12 mouse cellular contexts compared by ENCODE assay signal in the genomic region with DNA sequence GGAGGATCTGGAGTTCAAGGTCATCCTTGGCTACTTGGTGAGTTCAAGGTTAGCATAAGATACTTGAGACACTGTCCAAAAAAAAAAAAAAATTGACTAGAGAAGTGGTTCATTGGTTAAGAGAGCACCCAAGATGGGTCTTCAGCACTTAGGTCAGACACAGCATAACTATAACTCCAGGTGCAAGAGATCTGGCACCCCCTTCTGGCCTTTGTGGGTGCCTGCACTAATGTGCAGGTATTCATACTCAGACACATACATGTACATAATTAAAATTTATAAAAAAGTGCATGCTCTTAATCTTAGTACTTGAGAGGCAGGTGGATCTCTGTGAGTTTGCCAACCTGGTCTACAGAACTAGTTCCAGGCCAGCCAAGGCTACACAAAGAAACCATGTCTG. TPM values are rescaled to one million over a fixed set of nuclear protein-coding genes. Genes with fewer than 3 reads are reported as not detected.
A peak's percentile ranks its signal among the peaks of the same experiment; 100 is the strongest.
DNase-seq lines count a peak whose midpoint lies in the region; ATAC-seq lines count a peak whose summit lies in the region.
"Had no signal": no experiment of that assay in that cellular context is flagged by ENCODE, and none has a peak within 500 bp of the region (broad histone marks: within the 10 kb centered on the region; RNA-seq: fewer than 3 reads in every experiment).

No protein-coding gene starts in this region.

- H3K4me2 ChIP-seq in heart, embryonic 12.5 days = no peak overlapping the region
- H3K4me2 ChIP-seq: limb, embryonic 12.5 days had no signal

- H3K27ac ChIP-seq in heart, embryonic 12.5 days (ENCODE audit: poor library complexity, severe bottlenecking) = peak overlapping the region; percentile 25; the same call in 1 of the 2 replicates
- H3K27ac ChIP-seq: forebrain, embryonic 10.5 days; limb, embryonic 12.5 days had no signal

- ATAC-seq in heart, embryonic 12.5 days (ENCODE audit: insufficient number of reproducible peaks, low FRiP score) = no peak
- ATAC-seq: midbrain, embryonic 16.5 days had no signal

- intact Hi-C loops in heart, postnatal 10 days (cut with DNase I) = loop anchor here (2.0 kb wide), 1 partner anchor 55 kb away; no protein-coding TSS in a partner anchor

- H3K9ac ChIP-seq in heart, embryonic 12.5 days = no peak overlapping the region
- H3K9ac ChIP-seq: limb, embryonic 12.5 days had no signal

- no peak for DNase-seq in heart, postnatal 10 days
- DNase-seq in thymus, postnatal 0 days (ENCODE audit: low spot score) = peak; percentile 55
- DNase-seq in thymus, postnatal 10 days (ENCODE audit: low spot score in 2 of 2) = no peak
- DNase-seq in induced T-regulatory cell, adult 2 months (ENCODE audit: low read depth) = peak; percentile 72
- no peak for DNase-seq in spleen, adult 18-20 months
- DNase-seq in spleen, postnatal 14 days (ENCODE audit: low spot score in 2 of 2) = no peak
- no peak for DNase-seq in cerebellum, postnatal 4 days (ENCODE audit: low spot score in 2 of 2)
- DNase-seq: kidney, adult 9 months had no signal

- no peaks in the 10 kb centered on the region for H3K36me3 ChIP-seq in heart, embryonic 12.5 days
- H3K36me3 ChIP-seq: forebrain, embryonic 10.5 days; limb, embryonic 12.5 days had no signal

- no peaks in the 10 kb centered on the region for H3K9me3 ChIP-seq in heart, embryonic 12.5 days (replicated peaks)

- H3K4me3 ChIP-seq in heart, embryonic 12.5 days = no peak overlapping the region
- H3K4me3 ChIP-seq: forebrain, embryonic 10.5 days; limb, embryonic 12.5 days had no signal

- no peaks in the 10 kb centered on the region for H3K27me3 ChIP-seq in heart, embryonic 12.5 days (replicated peaks)
- H3K27me3 ChIP-seq: limb, embryonic 12.5 days had no signal

- peaks cover 25% of the 10 kb centered on the region for H3K4me1 ChIP-seq in heart, embryonic 12.5 days (replicated peaks)
- H3K4me1 ChIP-seq: forebrain, embryonic 10.5 days; limb, embryonic 12.5 days had no signal

RNA-seq across cellular contexts. Expression of a gene that starts 8.2 kb away (rescaled TPM):
- 60.0 and 63.2 TPM in 2 replicates for polyA plus RNA-seq in heart, embryonic 12.5 days (2016; fragmentation: Nextera tagmentation; extraction: Ambion mirVana)
- 100 to 1,000 TPM; 110 to 117 TPM for total RNA-seq in heart, postnatal 10 days (2021)
- 79.7 and 84.2 TPM in 2 replicates for polyA plus RNA-seq in thymus, postnatal 0 days (2015; fragmentation: Nextera tagmentation; extraction: Ambion mirVana)

RNA-seq across cellular contexts. Expression of a gene that starts 23.1 kb away (rescaled TPM):
- 342 and 348 TPM in 2 replicates for polyA plus RNA-seq in heart, embryonic 12.5 days (2016; fragmentation: Nextera tagmentation; extraction: Ambion mirVana)
- 100 to 1,000 TPM; 462 to 471 TPM for total RNA-seq in heart, postnatal 10 days (2021)
- 61.0 and 64.2 TPM in 2 replicates for polyA plus RNA-seq in thymus, postnatal 0 days (2015; fragmentation: Nextera tagmentation; extraction: Ambion mirVana)

Comparison
In these comparisons a context has a peak if more than half of its experiments do, and no peak if none do; other contexts are left out.
1. DNase-seq: peak in thymus, postnatal 0 days (single experiment) and induced T-regulatory cell, adult 2 months (single experiment); none in heart, postnatal 10 days (0 of 2), thymus, postnatal 10 days (0 of 2), spleen, adult 18-20 months (0 of 2), spleen, postnatal 14 days (0 of 2) and cerebellum, postnatal 4 days (0 of 2).